Mouse (Mus musculus): ENCODE results near the gene Inpp5d. TPM values are rescaled to one million over a fixed set of nuclear protein-coding genes. Genes with fewer than 3 reads are reported as not detected.

Gene Inpp5d
- polyA plus RNA-seq, 1 experiment, result 86.5 TPM

DNA sequence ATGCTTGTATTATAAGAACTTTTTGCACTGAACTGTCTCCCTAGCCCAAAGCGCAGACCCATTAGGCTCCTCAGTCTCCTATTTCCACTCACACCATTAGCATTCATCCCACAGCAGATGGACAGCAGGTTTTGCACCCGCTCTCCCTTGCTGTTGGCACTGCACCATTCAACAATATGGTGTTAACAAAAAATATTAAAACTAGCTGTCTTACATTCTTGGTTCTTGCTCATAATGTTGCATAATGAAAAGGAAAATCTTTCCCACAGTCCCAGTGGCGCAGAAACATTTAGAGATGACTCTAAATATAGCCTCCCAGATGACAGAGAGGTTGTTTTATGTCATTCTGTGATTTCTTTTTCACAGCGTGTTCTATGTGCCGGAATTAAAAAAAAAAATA lies 113.1 kb downstream of the Inpp5d start:
- no peak for TF ChIP-seq POLR2A (IDR thresholded peaks at IDR 0.05; ENCODE audit: borderline replicate concordance, extremely low read depth, low read depth, low read length)
- no peak for TF ChIP-seq CTCF (IDR thresholded peaks at IDR 0.05; ENCODE audit: insufficient read depth, low read length)
- Histone ChIP-seq H3K4me3 (replicated peaks; ENCODE audit: extremely low read depth, low read depth, low read length) (no peak overlapping the region), H3K4me1 (ENCODE audit: control insufficient read depth, insufficient read depth, low read length) (no peaks in the 10 kb centered on the region; the same call in 1 of the 2 replicates)
- WGBS, result 75% methylated on average over 5 of the region's 5 CpGs
- DNase-seq, result no peak

DNA sequence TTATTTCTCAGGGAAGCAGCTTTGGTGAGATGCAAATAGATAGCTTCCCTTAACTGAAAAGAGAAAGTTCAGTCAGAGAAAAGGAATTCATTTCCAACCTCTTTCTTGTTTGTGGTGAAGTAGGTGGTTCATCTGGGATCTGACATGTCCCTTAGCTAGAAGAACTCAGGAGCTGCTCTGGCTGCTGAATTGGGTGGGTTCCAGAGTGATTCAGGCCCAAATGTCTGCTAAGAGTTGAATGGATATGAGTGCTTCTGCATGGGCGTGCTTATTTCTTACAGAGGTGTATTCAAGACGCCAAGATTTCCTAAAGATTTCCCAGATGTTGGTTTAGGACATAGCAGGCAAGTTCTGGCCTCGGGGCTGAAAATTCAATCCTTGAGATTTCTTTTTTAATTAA lies 114.0 kb downstream of the Inpp5d start:
- no peak for DNase-seq
- 73% methylated on average over 3 of the region's 3 CpGs for WGBS
- Histone ChIP-seq H3K4me3 (replicated peaks; ENCODE audit: extremely low read depth, low read depth, low read length) (no peak overlapping the region), H3K4me1 (ENCODE audit: control insufficient read depth, insufficient read depth, low read length) (no peaks in the 10 kb centered on the region; the same call in 1 of the 2 replicates)
- no peak for TF ChIP-seq POLR2A (IDR thresholded peaks at IDR 0.05; ENCODE audit: borderline replicate concordance, extremely low read depth, low read depth, low read length)
- no peak for TF ChIP-seq CTCF (IDR thresholded peaks at IDR 0.05; ENCODE audit: insufficient read depth, low read length)

GRCm38 (mm10) chr1:87740584-87741290 lies 120.6 kb downstream of the Inpp5d start:
- no peak overlapping the region for H3K4me3 ChIP-seq (replicated peaks; ENCODE audit: extremely low read depth, low read depth, low read length)
- H3K4me1 ChIP-seq (ENCODE audit: control insufficient read depth, insufficient read depth, low read length), result no peaks in the 10 kb centered on the region
- TF ChIP-seq POLR2A (IDR thresholded peaks at IDR 0.05; ENCODE audit: borderline replicate concordance, extremely low read depth, low read depth, low read length) (no peak), CTCF (IDR thresholded peaks at IDR 0.05; ENCODE audit: insufficient read depth, low read length) (no peak)
- DNase-seq, result no peak
- 54% methylated on average over 6 of the region's 6 CpGs for WGBS

DNA sequence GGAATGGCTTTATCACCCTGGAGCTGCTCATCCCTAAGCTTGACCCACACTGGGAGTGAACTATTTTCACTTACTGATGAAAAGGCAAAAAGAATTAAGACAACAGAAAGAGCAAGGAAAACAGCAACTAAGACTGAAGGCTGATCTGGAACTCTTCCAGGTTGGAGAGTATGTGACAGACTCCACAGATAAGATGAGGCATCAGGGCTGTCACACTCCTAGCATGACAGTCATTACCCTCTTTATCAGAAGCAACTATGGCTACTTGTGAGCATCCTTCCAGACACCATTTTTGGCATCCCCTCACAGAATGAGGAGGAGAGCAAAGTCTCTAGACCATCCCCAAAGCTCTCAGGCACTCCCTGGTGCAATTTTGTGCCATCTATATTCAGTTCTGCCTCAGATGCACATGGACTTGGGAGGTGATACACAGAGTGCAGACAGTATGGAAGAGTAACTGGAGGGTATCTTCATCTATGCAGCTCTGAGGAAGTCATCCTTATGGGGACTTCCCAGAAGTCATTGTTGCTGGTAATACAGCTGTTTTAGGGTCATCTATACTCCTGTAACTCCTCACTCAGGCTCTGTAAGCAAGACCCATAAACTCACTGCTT lies 129.4 kb downstream of the Inpp5d start:
- Histone ChIP-seq H3K4me3 (replicated peaks; ENCODE audit: extremely low read depth, low read depth, low read length) (no peak overlapping the region), H3K4me1 (ENCODE audit: control insufficient read depth, insufficient read depth, low read length) (no peaks in the 10 kb centered on the region)
- no peak for TF ChIP-seq CTCF (IDR thresholded peaks at IDR 0.05; ENCODE audit: insufficient read depth, low read length)
- no peak for TF ChIP-seq POLR2A (IDR thresholded peaks at IDR 0.05; ENCODE audit: borderline replicate concordance, extremely low read depth, low read depth, low read length)
- no peak for DNase-seq

DNA sequence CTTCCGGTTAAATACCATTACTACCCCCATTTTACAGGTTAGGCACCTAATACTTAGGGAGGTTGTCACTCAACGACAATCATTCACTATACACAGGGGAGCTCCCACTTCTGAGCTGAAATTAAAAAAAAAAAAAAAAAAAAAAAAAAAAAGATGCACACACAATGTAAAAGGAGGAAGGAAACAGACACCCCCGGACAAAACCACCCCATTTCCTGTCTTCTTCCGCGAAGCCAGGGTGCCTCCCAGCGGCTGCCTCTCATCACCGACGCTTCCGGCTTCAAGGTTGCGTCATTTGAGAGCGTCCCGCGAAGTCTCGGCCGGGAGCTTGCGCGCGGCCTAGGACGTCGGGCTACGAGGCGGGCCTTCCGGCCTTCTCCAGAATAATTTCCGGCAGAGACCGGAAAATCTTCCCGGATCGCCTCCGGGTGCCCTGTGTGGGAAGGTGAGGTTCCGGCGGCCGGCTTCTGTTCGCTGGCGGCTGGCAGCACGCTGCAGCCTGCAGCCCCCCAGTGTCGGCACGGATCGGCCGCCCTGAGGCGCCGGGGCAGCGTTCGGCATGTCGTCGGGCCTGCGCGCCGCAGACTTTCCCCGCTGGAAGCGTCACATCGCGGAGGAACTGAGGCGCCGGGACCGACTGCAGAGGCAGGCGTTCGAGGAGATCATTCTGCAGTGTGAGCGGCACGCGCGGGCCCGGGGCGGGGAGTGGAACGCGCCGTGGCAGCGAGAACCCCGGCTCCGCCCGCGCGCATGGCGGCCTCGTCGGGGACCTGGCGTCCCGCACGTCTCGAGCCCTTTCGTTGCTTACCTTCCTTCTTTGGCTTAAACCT lies 135.7 kb downstream of the Inpp5d start, which contains the start of gene Atg16l1:
Atg16l1 (plus strand) TSS at position 230 of the 830 bp plus-strand sequence.
- peak; percentile 44 for TF ChIP-seq CTCF (IDR thresholded peaks at IDR 0.05; ENCODE audit: insufficient read depth, low read length)
- peak; percentile 58; the same call in 1 of the 2 replicates for TF ChIP-seq POLR2A (IDR thresholded peaks at IDR 0.05; ENCODE audit: borderline replicate concordance, extremely low read depth, low read depth, low read length)
- peak within 1 kb of the TSS; percentile 97 for H3K4me3 ChIP-seq (replicated peaks; ENCODE audit: extremely low read depth, low read depth, low read length)
- H3K4me1 ChIP-seq (ENCODE audit: control insufficient read depth, insufficient read depth, low read length), result peaks cover 12% of the 10 kb centered on the region
- DNase-seq, result peak; percentile 90
- under 1% methylated on average over 79 of the region's 79 CpGs for WGBS

- whole genome bisulfite sequencing, result 93% methylated on average over 3 of the region's 3 CpGs
These were observed 143.7 kb downstream of the Inpp5d start for GRCm38 (mm10) chr1:87763821-87764220.

GRCm38 (mm10) chr1:87765741-87766140 lies 145.6 kb downstream of the Inpp5d start:
- no peak for DNase-seq
- no peak for TF ChIP-seq POLR2A (IDR thresholded peaks at IDR 0.05; ENCODE audit: borderline replicate concordance, extremely low read depth, low read depth, low read length)
- TF ChIP-seq CTCF (IDR thresholded peaks at IDR 0.05; ENCODE audit: insufficient read depth, low read length), result no peak
- no peaks in the 10 kb centered on the region for H3K4me1 ChIP-seq (ENCODE audit: control insufficient read depth, insufficient read depth, low read length)
- 70% methylated on average over 2 of the region's 2 CpGs for whole genome bisulfite sequencing
- H3K4me3 ChIP-seq (replicated peaks; ENCODE audit: extremely low read depth, low read depth, low read length), result no peak overlapping the region

More at GRCm38 (mm10) chr1:87763821-87764220, 143.7 kb downstream of the Inpp5d start:
- no peak for DNase-seq
- no peak overlapping the region for H3K4me3 ChIP-seq (replicated peaks; ENCODE audit: extremely low read depth, low read depth, low read length)
- H3K4me1 ChIP-seq (ENCODE audit: control insufficient read depth, insufficient read depth, low read length), result no peaks in the 10 kb centered on the region
- TF ChIP-seq POLR2A (IDR thresholded peaks at IDR 0.05; ENCODE audit: borderline replicate concordance, extremely low read depth, low read depth, low read length), result no peak
- TF ChIP-seq CTCF (IDR thresholded peaks at IDR 0.05; ENCODE audit: insufficient read depth, low read length), result no peak

DNA sequence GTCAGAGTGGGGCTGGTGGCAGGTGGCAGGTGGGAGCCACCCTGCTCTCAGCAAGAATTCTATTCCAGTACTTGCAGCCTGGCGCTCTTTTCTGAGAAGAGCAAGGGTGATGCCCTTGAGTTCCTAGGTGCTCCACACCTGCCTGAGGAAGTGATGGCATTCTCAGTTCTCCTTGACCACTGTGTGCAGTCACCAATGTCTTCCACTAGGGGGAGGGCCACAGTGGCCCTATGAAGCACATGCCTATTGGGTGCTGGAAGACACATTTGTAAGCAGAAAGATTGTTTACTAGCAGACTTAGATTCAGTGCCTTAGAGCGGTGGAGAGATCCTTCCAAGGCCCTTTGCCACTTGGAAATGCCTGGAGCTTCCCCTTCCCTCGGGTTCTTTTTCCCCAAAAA lies 146.1 kb downstream of the Inpp5d start:
- WGBS, result 82% methylated on average over 3 of the region's 3 CpGs
- H3K4me3 ChIP-seq (replicated peaks; ENCODE audit: extremely low read depth, low read depth, low read length), result no peak overlapping the region
- H3K4me1 ChIP-seq (ENCODE audit: control insufficient read depth, insufficient read depth, low read length), result no peaks in the 10 kb centered on the region
- TF ChIP-seq POLR2A (IDR thresholded peaks at IDR 0.05; ENCODE audit: borderline replicate concordance, extremely low read depth, low read depth, low read length) (no peak), CTCF (IDR thresholded peaks at IDR 0.05; ENCODE audit: insufficient read depth, low read length) (peak; percentile 75)
- peak; percentile 15 for DNase-seq

DNA sequence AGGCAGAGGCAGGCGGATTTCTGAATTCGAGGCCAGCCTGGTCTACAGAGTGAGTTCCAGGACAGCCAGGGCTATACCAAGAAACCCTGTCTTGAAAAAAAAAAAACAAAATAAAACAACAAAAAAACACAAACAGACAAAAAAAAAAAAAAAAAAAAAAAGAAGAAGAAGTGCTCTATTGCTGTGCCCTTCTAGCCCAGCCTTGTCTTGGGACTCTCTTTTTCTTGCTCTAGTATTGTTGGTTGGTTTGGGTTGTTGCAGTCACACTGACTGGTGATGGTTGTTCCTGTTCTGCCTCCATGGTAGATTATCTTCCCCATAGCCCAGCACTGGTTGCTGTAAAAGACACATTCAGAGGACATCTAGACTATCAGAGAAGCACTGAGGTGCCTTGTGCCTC lies 149.2 kb downstream of the Inpp5d start:
- no peak overlapping the region for H3K4me3 ChIP-seq (replicated peaks; ENCODE audit: extremely low read depth, low read depth, low read length)
- DNase-seq, result no peak
- H3K4me1 ChIP-seq (ENCODE audit: control insufficient read depth, insufficient read depth, low read length), result no peaks in the 10 kb centered on the region
- no peak for TF ChIP-seq CTCF (IDR thresholded peaks at IDR 0.05; ENCODE audit: insufficient read depth, low read length)
- no peak for TF ChIP-seq POLR2A (IDR thresholded peaks at IDR 0.05; ENCODE audit: borderline replicate concordance, extremely low read depth, low read depth, low read length)
- WGBS, result 96% methylated on average over 2 of the region's 2 CpGs

Other genes with a start within 250 kb of the Inpp5d start
- gene Kcnj13, start 225.6 kb upstream of the Inpp5d start, polyA plus RNA-seq (2012; rRNA removed), result 8.7 and 14.2 TPM in 2 replicates
- 0.34 and 1.4 TPM in 2 replicates for gene Snorc, start 150.0 kb upstream of the Inpp5d start, polyA plus RNA-seq (2012; rRNA removed)
- gene Neu2, start 110.4 kb upstream of the Inpp5d start, polyA plus RNA-seq (2012; rRNA removed), result 2.7 and 10.1 TPM in 2 replicates
- gene Ngef, start 46.4 kb upstream of the Inpp5d start, polyA plus RNA-seq (2012; rRNA removed), result 7.2 and 7.4 TPM in 2 replicates
- 18.1 and 22.8 TPM in 2 replicates for gene Atg16l1, start 135.6 kb downstream of the Inpp5d start, polyA plus RNA-seq (2012; rRNA removed)
- 0.38 and 0.86 TPM in 2 replicates for gene Sag, start 183.4 kb downstream of the Inpp5d start, polyA plus RNA-seq (2012; rRNA removed)
- gene Dgkd, start 233.0 kb downstream of the Inpp5d start, polyA plus RNA-seq (2012; rRNA removed), result 28.5 and 36.9 TPM in 2 replicates